Mouse (Mus musculus) T-helper 1 cell (primary cell): ENCODE data around the gene Plekho1.
"Not testable (repeated sequence)": the region's sequence is repeated elsewhere in the genome, so short reads cannot be mapped to it uniquely, and the experiment has no call there.

Source experiments
- in situ Hi-C: fragments of 300-600 bp; cut with MboI, MseI; formaldehyde crosslinking; loops from one replicate; pipeline ENCODE4 v1.15.1; 2025; ENCODE audit warnings: high pct_unique_total_duplicates

Gene Plekho1

DNA sequence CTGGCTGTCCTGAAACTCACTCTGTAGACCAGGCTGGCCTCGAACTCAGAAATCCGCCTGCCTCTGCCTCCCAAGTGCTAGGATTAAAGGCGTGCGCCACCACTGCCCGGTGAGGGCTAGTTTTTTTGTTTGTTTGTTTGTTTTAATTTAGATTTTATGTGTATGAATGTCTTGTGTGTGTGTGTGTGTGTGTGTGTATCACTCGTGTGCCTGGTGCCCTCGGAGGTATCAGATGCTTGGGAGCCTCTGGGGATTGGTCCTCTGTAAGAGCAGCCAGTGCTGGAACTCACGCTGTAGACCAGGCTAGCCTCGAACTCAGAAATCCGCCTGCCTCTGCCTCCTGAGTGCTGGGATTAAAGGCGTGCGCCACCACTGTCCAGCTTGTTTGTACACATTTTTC is 44.2 kb downstream of the Plekho1 start:
- in situ Hi-C loops, result not testable (repeated sequence)

DNA sequence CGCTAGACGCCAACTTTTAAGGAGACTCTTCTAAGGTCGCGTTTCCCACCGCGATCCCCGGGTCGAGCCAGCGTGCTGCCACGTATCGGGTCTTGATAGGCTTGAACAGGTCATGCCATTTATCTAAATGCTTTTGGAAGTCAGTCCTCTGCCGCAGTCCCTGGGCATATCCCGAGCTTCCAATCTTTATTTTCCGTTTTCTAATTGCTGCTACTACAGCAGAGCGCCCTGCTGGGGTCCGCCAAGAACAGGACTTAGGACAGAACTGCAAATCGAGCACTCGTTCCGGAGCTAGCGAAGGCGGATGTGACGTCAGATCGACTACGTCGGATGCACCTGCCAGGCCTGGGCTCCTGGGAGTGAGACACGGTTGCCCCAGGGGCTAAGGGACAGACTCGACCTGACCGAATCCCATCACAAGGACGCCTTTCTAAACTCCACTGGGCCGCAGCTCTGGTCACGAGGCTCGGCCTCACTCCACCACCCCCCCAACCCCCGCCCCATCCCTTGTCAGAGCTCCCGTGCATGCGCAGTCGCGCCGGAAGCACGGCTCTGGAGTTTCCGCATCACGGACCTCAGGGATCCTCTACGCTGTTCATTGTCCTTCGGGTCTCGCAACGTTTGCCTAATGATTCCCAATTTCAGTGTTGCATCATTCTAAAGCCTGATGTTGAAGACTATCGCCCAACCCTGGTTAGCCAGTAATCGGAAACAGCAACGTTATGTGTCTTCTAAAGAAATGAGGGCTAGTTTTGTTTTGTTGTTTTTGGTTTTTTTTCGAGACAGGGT is 44.8 kb downstream of the Plekho1 start:
- in situ Hi-C loops, result no loop called here

DNA sequence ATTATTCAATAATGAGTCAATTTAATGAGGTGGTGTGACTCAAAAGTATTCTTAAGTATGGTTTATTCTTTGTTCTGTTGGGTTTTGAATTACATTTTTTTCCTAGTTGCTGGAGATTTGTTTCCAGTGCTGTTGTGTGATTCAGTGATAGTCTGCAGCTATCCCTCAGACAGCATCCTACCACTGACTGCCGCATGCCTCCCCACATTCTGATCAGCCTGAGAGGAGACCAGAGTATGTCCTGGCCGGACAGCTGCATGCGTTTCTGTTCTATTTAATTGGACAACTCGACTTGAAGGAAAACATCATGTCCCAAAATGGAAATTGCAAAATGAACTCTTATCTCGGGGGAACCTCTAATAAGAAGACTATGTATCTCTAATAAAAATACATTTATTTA is 47.5 kb downstream of the Plekho1 start:
- in situ Hi-C loops, result no loop called here

DNA sequence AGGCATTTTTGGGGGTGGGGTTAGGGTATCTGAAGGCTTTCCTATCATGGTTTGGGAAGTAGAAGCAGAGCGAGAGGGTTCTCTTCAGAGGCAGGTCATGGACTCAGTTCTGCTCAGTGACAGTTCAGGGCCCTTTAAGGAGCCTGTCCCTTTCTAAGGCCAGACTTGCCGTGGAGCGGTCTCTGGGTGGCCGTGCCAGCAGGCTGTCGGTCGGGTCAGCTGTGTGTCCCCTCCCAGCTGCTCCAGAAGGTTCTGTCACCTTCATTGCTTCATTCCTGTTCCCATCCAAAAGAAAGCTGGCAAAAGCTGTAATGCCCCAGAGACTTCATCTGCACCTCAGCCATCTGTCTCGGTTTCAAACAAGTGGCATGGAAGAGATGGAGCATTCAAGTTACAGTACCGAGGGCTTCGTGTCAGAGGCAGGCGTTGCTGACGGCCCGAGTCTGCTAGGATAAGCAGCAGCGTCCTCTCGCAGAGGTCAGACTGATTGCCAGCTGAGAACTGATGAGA is 50.0 kb downstream of the Plekho1 start:
- in situ Hi-C loops, result no loop called here

DNA sequence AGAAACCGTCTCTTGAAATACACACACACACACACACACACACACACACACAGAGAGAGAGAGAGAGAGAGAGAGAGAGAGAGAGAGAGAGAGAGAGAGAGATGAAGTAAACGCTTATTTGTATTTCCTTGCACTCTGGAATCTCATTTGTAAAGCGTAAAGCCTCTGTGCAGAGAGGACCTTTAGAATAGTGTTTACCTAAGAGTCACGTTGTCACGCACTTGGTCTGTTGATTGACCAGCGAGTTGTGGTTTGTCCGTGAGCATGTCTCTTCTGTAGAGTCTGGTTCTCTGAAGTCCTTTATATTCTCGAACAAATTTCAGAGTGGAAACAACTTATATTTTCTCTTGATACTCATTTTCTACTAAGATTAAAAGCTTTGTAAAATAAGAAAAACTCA is 51.1 kb downstream of the Plekho1 start:
- in situ Hi-C loops, result no loop called here

DNA sequence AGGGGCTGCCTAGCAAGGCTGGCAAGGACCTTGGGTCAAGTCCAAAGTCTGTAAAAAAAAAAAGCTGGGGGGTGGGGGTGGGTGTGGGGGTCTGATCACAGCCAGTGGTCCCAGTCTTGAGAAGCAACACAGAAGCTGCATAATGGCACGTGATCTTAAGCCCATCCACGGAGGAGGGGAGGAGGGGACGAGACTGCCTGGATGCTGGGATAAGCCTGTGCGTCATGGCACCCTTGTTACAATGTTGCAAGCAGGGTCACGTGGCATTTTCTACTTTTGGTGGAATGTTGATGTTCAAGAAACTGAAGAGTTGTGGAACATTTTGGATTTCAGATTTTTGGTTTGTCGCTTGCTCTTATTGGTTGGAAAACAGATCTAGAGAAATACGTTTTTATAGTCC is 52.6 kb downstream of the Plekho1 start:
- in situ Hi-C loops, result no loop called here

DNA sequence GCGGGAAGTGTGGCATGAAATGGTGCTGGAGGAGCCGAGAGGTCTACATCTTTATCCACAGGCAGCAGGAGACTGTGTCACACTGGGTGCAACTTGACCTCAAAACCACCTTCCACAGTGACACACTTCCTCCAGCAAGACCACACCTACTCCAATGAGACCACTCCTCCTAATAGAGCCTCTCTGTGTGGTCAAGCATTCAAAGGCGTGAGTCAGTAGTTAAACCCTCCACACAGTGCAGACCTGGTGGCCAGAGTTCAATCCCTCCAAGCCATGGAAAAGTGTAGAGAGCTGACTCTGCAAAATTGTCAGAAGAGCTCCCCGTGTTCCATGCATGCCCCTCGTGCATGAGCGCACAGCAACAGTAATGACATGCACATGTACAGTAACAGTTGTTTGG is 53.1 kb downstream of the Plekho1 start:
- in situ Hi-C loops, result no loop called here

DNA sequence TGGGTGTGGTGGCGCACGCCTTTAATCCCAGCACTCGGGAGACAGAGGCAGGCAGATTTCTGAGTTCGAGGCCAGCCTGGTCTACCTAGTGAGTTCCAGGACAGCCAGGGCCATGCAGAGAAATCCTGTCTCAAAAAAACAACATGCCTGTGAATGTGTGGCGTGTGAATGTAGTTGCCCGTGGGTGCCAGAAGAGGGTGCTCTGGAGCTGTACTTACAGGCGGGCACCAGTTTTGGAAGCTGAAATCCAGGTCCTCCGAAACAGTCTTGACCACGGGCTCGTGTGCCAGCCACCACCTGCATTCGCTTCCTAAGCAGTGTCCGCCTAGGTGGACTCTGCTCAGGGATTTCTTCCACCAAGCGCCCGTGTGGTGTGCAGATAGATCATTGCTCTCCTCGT is 57.0 kb downstream of the Plekho1 start:
- in situ Hi-C loops, result no loop called here
